Mouse (Mus musculus) neural tube, embryonic 10.5 days (tissue): ENCODE data around the gene Git2.

ENCODE experiments used
- DNase-seq: peaks from one replicate; pipeline ENCODE4 v3.0.0-alpha.2; 2017; ENCODE audit warnings: low spot score; ENCODE audit errors: extremely low spot score

Git2 gene

DNA sequence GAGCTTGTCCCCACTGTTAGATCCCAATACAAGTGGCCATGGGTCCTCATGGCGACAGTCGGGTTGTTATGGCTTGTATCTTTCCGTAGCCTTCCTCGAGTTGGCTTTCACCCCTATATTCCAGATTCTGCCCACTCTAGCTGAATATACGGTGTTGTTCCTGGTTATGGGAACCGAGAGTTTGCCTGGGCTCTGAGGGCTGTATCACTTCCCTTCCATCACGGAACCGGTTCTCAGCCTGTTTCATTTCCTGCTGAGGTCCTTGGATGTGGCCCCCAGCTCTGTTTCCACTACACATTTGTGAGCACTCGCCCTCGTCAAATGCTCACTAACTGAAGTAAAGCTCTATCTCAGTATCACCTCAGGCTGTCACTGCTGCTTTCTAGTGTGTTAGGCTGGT, 53.3 kb downstream of the Git2 start:
- no peak for DNase-seq

DNA sequence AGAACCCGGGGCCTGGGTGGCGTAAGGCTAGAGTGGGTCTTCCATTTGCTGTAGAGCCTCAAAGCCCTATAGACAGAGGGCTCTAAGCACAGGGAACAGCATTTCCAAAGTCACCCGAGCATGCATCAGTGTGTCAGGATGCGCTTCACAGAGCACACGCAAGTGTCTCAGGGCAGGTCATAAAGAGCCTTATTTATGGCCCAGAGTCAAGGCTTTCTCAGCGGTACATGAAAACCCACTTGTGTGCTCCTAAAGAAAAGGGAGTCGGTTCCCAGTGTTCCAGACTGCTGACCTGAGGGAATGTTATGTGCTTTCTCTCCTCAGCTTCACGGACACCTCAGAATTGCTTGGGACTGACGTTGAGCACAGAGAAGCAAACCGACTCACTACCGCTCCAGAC, 54.5 kb downstream of the Git2 start:
- DNase-seq, result no peak

DNA sequence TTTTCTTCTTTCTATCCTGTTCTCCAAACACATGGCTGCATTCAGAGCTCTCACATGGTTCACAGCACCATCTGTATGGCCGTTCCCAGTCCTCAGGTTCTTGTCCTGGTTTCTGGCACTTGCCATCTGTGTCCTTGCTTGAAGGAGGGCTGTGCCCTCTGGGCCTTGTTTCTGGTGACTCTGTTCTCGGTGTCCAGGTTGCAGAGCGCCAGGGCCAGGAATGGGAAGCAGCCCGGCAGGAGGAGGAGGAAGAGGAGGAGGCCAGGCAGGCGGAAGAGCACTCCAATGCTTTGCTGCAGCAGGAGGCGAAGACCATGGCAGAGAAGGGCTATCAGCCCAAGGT, 55.4 kb downstream of the Git2 start:
- no peak for DNase-seq

DNA sequence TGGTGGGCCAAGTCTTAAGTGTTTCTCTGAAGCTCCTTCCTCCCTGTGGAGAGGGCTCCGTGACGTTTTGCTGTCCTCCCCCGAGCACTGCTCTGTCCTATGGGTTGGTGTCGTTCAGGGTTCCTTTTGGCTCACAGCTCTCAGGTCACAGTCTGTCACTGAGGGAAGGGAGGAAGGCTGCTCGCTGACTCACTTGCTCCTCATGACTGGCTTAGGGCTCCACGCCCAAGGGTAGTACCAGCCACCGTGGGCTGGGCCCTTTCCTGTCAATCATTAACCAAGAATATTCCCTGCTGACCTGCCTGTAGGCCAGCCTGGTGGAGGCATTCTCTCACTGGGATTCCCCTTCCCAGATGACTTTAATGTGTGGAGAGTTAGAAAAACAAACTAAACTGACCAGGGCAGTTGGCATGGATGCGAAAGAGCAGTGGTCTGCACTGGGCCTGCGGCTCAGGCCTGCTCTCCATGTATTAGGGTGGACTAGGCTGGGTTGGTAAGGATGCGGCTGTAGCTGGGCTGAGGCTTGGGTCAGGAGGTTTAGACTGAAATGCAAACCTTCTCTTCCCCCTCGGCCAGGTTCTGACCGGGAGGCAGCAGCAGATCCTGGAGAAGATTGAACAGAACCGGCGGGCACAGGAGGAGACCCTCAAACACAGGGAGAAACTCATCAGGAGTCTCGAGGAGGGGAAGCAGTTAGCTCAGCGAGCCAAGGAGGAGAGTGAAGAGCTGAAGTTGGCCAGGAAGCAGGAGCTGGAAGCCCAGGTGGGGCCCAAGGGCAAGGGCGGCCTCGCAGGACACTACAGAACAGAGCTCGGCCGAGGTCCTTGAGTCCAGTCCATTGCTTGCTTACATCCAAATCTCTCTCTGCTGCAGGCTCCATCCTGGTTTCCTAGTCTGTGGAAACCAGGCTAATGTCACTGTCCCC, 56.1 kb downstream of the Git2 start:
- no peak for DNase-seq

DNA sequence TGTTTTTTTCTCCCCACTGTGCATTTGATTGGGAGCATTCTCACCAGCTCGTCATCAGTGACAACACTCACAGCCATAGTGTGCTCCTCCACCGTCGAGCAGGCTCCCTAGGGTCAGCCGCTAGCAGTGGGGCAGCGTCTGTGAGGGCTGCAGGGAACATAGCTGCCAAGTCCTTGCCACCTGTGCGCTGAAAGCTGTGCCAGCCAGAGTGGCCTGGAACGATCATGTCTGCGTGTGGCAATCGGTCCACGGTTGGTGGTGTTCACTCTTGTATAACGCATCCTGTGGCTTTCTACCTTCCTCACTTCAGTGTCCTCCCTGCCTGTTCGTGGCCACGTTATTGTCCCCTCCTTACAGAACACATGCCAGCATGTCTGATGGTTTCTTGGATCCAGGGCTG, 56.8 kb downstream of the Git2 start:
- DNase-seq, result no peak

DNA sequence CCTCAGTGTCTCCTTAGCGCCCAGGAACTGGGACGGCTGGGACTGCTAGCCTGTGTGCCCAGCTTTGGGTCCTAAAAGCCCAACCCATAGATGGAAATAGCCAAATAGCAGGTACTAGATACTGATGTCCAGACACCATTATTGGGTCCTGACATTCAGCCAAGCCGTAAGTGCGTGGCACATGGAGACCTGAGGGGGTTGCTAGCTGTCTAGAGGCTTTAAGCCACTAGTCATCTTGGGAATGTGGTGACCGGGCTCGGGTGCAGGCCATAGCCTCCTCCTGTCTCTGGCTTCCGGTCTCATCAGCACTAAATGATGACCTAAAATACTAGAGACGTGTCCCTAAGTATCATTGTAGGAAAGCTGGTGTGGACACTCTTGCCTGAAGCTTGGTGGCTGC, 57.4 kb downstream of the Git2 start:
- no peak for DNase-seq

DNA sequence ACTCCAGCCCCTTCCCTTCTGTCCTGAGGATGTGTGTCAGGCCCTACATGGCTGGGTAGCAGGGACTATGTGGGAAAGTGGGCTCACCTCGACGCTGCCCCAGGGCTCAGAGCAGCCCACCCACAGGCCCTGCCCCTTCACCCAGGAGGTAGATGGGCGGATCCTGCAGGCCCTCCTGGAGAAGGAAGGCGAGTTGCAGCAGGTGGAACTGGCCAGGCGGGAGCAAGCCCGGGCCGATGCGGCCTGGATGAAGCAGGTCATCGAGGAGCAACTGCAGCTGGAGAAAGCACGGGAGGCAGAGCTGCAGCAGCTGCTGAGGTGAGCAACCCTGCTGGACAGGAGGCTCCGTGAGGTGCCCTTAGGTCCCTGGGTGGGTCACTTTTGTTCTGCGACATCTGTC, 58.0 kb downstream of the Git2 start:
- no peak for DNase-seq

DNA sequence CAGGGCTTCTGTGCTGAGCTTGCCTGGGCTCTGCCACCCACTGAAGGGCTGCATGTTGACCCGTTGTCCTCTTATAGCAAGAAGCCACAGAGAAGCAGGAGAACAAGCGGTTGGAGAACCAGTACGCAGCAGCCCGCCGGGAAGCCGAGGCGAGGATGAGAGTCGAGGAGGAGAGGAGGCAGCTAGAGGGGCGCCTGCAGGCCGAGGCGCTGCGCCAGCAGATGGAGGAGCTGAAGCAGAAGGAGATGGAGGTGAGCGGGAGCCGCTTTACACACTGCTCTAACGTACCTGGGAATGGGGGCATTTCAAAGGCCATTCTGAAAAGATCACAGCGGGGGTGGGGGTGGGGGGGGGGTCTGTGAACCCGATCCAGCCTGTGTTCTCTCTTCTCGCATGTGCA, 60.8 kb downstream of the Git2 start:
- DNase-seq, result no peak

DNA sequence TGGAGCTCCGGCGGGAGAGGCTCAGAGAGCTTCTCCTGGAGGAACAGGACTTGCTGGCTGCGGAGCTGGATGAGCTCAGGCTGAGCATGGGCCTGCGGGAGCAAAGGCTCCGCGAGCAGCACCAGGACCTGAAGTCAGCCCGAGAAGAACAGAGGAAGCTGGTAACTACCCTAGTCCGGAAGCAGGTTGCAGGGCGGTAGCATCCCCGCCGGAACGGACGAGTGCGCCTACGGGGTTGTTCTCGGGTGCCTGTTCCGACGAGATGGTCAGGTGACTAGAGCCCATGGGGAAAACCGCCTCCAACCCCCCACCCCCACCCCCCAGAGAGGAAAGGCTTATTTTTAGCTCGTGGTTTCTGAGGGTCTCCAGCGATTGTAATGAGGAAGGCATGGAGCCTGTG, 66.0 kb downstream of the Git2 start:
- DNase-seq, result no peak

DNA sequence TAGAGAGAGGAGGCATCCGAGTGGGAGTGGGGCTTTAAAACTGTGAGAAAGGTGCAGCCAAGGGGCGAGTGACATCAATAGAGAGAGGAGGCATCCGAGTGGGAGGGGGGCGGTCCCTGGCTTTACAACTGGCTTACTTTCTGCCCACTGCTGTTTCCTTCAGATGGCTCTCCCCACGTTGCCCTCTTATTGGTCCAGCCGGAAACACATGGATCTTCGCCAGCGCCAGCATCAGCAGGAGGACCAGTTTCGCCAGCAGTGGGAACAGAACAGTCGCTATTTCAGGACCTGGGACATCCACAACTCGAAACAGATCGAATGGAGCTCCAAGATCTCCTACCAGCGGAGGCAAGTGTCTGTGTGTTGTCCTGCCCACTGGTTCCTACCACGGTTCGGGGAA, 66.8 kb downstream of the Git2 start:
- DNase-seq, result no peak

DNA sequence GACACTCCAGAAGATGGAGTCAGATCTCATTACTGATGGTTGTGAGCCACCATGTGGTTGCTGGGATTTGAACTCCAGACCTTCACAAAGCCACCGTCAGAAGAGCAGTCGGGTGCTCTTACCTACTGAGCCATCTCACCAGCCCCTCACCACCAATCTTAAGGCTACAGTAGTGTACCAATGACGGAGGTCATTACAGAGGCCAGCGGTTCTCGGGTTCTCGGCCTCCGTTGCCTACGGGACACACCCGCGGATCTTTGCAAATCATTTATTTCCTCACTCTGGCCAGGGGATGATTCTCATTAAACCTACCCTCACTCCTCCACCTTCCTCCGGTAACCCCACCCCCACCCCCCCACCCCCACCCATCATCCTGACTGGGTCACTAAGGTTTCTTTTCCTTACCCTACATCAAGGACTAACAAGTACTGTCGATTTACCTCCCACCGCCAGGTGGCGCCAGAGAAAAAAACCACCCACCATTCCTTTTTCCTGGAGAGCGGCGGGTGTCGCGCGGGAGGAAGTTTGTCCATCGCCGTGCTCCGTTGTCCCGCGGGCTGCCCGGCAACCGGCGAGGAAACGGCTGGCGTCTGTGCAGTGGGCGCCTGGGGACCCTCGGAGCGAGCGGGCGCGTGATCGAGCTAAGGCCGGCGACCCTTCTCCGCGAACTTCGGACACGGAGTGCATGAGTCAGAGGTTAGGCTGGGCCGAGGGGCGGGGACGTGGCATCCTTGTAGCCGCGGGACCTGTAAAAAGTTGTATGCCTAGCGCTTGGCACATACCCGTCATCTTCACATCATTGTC, 67.8 kb downstream of the Git2 start, which contains the start of gene Tchp:
Tchp (plus strand) TSS at position 496 of the 804 bp plus-strand sequence.
- peak; percentile 96 for DNase-seq

DNA sequence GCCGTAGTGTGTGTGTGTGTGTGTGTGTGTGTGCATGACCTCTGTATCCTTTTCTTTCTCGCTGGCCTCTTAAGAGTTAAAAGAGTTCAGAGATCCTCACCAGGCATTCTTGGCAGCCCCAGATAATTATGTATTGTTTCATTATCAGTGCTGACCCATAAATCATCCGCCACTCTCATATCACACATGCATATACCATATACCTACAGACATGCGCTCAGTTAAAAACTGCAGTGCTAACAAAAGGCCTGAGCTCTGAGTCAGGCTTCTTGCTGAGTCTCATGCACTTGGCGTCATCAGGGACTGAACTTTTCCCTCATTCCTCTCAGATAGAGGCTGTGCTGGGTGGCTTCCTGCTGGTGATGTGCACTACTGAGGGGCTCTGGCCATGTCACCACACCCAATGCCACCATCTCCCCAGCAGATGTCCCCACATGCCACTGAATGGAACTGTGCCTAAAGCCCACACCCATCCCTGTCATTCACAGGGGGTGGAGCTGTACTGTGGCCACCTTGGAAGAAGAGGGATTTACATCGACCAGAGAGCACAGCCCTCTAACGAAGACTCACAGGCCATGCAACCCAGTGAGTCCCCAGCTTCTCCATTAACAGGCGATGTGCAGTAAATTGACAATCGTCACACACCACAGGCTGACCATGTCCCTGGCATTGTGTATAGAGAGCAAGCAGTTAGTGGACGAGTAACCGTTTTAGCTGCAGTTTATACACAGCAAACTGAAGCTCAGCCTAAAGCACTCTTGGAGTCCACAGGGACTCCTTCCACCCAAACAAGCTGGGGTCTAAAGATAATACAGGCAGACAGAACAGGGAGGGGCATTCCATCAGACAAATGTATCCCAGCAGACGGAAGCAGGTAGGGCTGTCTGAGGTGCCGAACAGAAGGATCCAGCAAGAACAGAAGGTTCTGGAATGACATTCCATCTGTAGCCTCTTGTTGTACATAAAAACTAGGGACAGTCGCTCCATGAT, 72.6 kb downstream of the Git2 start:
- DNase-seq, result no peak

DNA sequence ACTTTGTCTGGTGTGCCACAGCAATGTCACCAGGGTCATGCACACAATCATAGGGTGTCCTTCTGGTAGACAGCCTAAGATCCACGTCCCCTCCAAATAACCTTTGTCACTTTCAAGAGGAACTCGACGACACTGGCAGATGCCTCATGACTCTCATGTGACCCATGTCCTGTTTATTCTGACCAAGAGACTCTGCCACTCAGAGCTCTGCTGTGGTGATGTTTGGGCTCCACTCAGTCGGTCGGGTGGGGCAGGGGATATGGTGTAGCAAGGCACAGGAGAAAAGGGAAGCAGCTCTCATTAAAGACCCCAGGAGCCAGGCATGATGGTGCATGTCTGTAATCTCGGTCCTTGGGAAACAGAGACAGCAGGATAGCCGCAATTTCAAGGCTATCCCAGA, 76.3 kb downstream of the Git2 start:
- DNase-seq, result no peak

DNA sequence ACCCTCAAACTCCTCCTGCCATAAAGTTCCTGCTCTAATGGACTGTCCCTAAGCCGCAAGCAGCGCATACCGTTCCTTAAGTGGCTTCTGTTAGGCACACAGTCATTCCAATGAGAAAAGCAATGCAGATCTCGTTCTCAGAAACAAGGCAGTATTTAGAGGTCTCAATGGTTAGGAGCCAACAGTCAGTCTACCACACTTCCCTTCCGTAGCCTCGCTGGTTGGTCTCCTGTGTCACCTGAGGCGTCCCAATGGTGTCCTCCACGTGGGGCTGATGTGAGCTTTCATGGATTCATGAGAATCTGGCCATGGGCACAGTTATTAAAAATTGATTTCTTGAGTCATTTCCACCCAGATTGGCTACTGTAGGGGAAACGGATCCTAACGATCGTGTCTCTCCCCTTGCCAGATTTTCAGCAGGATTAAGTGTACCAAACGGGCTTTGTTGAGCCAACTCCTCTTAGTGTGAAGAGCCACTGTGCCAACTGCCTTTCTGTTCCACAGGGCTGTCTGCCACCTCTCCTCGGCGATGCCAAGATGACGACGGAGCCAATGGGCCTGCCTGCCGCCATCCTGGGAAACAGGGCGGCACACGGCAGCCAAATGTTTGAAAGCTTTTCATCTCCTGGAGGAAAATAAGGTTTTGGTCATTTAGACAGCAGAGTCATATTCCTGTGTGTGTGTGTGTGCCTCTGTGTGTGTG, 77.1 kb downstream of the Git2 start:
- no peak for DNase-seq

DNA sequence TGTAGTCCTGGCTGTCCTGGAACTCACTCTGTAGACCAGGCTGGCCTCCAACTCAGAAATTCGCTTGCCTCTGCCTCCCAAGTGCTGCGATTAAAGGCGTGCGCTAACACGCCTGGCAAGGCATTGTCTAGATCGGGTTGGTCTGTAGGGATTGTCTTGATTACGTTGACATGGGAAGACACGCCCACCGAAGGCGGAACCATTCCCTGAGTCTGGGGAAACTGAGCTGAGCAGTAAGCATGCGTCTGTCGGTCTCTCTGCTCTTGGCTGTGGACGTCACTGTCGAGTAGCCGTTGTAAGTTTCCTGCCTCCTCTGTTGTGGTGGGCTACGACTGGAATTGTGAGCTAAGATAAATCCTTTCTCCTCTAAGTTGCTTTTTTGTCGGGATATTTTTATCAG, 78.4 kb downstream of the Git2 start:
- no peak for DNase-seq

DNA sequence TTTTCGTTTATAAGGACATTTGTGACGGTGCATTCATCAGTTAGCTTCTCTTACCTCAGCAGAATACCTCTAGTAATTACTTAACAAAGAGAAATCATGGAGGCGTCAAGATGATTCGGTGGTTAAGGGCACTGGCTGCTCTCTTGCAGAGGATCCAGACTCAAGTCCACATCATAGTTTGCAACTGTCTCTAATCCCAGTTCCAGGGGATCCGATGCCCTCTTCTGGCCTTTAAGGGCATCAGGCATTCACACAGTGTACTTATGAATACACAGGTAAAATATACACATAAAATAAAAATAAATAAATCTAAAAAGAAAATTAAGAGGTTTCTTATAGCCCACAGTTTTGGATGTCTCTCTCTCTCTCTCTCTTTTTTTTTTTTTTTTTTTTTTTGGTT, 79.5 kb downstream of the Git2 start:
- DNase-seq, result no peak

DNA sequence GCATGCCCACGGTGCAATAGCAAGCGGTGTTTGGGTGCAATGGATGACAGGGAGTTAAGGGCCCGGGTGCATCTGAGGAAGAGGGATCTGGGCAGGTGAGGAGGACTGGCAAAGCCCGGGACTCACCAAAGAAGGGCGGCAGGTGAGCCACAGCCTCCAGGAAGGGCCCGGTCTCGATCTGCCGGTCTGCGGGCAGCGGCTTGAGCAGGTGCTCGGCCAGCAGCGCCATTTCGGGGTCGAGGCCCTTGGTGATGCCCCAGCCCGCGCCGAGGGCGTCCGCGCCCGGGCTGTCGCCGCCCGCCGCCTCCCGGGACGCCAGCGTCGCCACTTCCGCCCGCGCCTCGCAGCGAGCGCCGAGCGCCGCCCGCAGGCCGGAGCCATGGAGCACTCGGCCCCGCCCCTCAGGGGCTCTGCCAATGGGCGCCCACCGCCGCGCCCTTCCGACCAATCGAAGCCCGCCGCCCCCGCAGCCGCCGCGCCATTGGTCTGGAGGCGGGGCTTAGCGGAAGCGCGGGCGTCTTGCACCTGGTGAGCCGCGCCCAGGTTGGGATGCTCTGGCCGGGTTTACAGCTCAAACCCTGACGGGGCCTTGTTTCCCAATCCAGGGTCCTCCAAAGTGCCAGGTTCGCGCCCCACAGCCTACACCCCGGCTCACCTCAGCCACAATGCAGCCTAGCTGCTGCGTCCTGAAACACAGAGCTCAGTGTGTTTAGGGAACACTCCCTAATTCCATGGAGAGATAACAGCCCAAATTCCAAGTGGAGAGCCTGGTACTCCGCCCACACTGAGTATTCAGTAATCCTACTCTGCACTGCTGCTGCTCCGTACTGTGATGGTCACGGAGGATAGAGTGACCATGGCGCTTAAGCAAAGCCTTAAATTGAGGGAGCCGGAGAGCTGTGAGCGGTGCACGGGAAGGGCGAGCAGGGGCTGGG, 84.4 kb downstream of the Git2 start, which contains the start of gene Gltp:
Gltp (minus strand) TSS at position 352 of the 935 bp plus-strand sequence.
- peak; percentile 90 for DNase-seq

DNA sequence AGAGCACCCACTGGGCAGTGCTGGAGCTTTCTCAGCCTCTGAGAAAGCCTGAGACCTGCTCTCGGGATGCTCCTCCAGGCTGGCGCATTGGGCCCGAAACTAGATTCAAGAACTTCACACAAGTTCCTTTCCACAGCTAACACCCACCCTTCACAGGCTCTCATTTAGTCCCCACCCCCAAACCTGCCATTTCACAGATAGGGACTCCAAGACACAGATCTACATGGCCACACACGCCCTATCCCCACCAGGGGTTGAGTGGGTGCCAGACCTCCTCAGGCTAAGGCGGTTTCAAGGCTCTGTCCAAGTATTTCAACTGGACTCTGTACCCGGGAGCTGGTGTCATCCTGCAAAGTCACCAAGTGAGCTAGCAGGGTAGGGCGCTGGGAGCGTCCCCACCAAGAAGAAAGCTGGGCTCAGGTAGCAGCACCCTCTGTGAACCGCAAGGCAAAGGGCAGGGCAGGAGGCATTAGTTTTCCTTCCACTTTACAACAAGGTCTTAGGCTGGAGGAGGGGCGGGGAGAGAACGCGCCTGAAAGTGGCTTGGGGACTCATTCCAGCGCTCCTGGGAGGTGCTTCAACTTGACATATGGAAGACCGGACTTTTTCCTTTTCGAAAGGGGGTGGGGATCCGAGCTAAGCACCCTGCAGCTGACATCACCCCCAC, 85.5 kb downstream of the Git2 start:
- DNase-seq, result peak; percentile 37

DNA sequence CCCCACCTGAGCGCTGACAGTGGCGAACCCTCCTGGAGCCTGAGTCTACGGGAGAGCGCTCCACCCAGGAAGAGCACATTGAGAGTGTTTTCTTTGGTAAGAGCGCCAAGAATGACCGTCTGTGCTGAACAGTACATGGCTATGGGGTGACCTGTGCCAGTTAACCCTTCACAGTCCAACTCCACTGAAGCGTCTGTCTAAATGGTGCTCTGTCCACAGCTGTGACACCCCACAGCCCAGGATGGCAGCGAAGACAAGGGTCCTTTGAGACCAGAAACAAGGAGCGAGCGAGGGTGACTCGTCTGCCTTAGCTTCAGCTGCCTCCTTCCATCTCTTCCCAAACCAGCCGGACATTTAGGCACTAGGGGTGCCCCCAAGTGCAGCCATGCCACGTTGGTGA, 86.6 kb downstream of the Git2 start:
- DNase-seq, result no peak
